Mouse (Mus musculus) lung, embryonic 14.5 days (tissue): ENCODE measurements around the gene Lgals2. TPM values are rescaled to one million over a fixed set of nuclear protein-coding genes. Genes with fewer than 3 reads are reported as not detected.
A peak's percentile ranks its signal among the peaks of the same experiment; 100 is the strongest.

Experiments used
- ATAC-seq: fragments of 200-750 bp; cut with Nextera tagmentation; 2 replicates; pipeline ENCODE4 v1.8.0; 2017; ENCODE audit warnings: mild to moderate bottlenecking, moderate TSS enrichment, moderate library complexity; ENCODE audit not compliant: insufficient read depth
- DNase-seq: peaks from one replicate; pipeline ENCODE4 v3.0.0-alpha.2; 2015
- H3K27ac ChIP-seq: fragments of 300-500 bp; sonication (generic); 2 replicates; pipeline ENCODE4 v1.5.1; 2014; ENCODE audit warnings: low read depth, mild to moderate bottlenecking, moderate library complexity
- H3K27me3 ChIP-seq: fragments of 300-500 bp; sonication (generic); 2 replicates; pipeline ENCODE4 v1.6.1; 2014; ENCODE audit warnings: low read length, control low read depth; ENCODE audit not compliant: insufficient read depth
- H3K36me3 ChIP-seq: fragments of 300-500 bp; sonication (generic); 2 replicates; pipeline ENCODE4 v1.6.1; 2014; ENCODE audit warnings: control low read depth; ENCODE audit not compliant: insufficient read depth
- H3K4me1 ChIP-seq: fragments of 300-500 bp; sonication (generic); 2 replicates; pipeline ENCODE4 v1.6.1; 2014; ENCODE audit warnings: antibody characterized with exemption, control low read depth; ENCODE audit not compliant: insufficient read depth
- H3K4me2 ChIP-seq: fragments of 300-500 bp; sonication (generic); 2 replicates; pipeline ENCODE4 v1.6.1; 2014; ENCODE audit warnings: mild to moderate bottlenecking
- H3K4me3 ChIP-seq: fragments of 300-500 bp; sonication (generic); 2 replicates; pipeline ENCODE4 v1.5.1; 2014; ENCODE audit warnings: low read depth, low read length
- H3K9ac ChIP-seq: fragments of 300-500 bp; sonication (generic); 2 replicates; pipeline ENCODE4 v1.6.1; 2014
- H3K9me3 ChIP-seq: fragments of 300-500 bp; sonication (generic); 2 replicates; pipeline ENCODE4 v1.6.1; 2016; ENCODE audit warnings: low read depth, low read length, control low read depth
- CTCF ChIP-seq: IDR thresholded peaks from 2 replicates; pipeline ENCODE4 v1.5.1; 2016; ENCODE audit warnings: antibody characterized with exemption, low read depth
- WGBS: fragments of 180-500 bp; shearing (Covaris S2); extraction: QIAGEN DNeasy Blood & Tissue Kit; methylation state at CpG from one replicate; pipeline ENCODE4 v1.1.7; 2014; 5-methylcytosine and 5-hydroxymethylcytosine counted together
- polyA plus RNA-seq: library from polyadenylated mRNA; unstranded; fragments of >200 nt; fragmentation: Nextera tagmentation; extraction: Ambion mirVana; gene quantifications from 2 replicates; pipeline ENCODE4 v1.2.1, GENCODE M21; 2014

Lgals2 gene
- polyA plus RNA-seq, 1 experiment from 2014 or later: 0.34 TPM

- no peak for TF ChIP-seq CTCF
- Histone ChIP-seq H3K9ac (peak overlapping the region; percentile 50), H3K4me1 (peaks cover 28% of the 10 kb centered on the region), H3K27ac (peak overlapping the region; percentile 98), H3K27me3 (no peaks in the 10 kb centered on the region), H3K9me3 (no peaks in the 10 kb centered on the region), H3K4me2 (peak overlapping the region; percentile 75), H3K36me3 (peaks cover 49% of the 10 kb centered on the region), H3K4me3 (peak overlapping the region; percentile 67)
- DNase-seq: peak; percentile 55
- WGBS: 37% methylated on average over 11 of the region's 11 CpGs
- no peak for ATAC-seq
These were observed 10.0 kb downstream of the Lgals2 start for GRCm38 (mm10) chr15:78845321-78845720.

- peak; percentile 22; the same call in 1 of the 2 replicates for ATAC-seq
- 17% methylated on average over 9 of the region's 9 CpGs for WGBS
- Histone ChIP-seq H3K4me2 (peak overlapping the region; percentile 75), H3K36me3 (peaks cover 44% of the 10 kb centered on the region), H3K4me1 (peaks cover 28% of the 10 kb centered on the region), H3K9me3 (no peaks in the 10 kb centered on the region), H3K27me3 (no peaks in the 10 kb centered on the region), H3K4me3 (peak overlapping the region; percentile 67), H3K27ac (peak overlapping the region; percentile 98), H3K9ac (peak overlapping the region; percentile 97)
- TF ChIP-seq CTCF: peak; percentile 30; the same call in 1 of the 2 replicates
- DNase-seq: peak; percentile 85
These were observed 10.5 kb downstream of the Lgals2 start for GRCm38 (mm10) chr15:78844791-78845190.

GRCm38 (mm10) chr15:78843581-78844469 is 11.5 kb downstream of the Lgals2 start:
- Histone ChIP-seq H3K4me1 (peaks cover 28% of the 10 kb centered on the region), H3K27ac (peak overlapping the region; percentile 98), H3K4me3 (peak overlapping the region; percentile 67), H3K4me2 (peak overlapping the region; percentile 75), H3K36me3 (peaks cover 34% of the 10 kb centered on the region), H3K9me3 (no peaks in the 10 kb centered on the region), H3K27me3 (no peaks in the 10 kb centered on the region), H3K9ac (peak overlapping the region; percentile 97)
- peak; percentile 37 for TF ChIP-seq CTCF
- DNase-seq: peak; percentile 71
- 24% methylated on average over 21 of the region's 21 CpGs for WGBS
- no peak for ATAC-seq

- WGBS: under 1% methylated on average over 73 of the region's 86 CpGs
- no peaks in the 10 kb centered on the region for H3K27me3 ChIP-seq
- peaks cover 28% of the 10 kb centered on the region for H3K4me1 ChIP-seq
- TF ChIP-seq CTCF: peak; percentile 12; the same call in 1 of the 2 replicates
- peaks cover 22% of the 10 kb centered on the region for H3K36me3 ChIP-seq
- no peaks in the 10 kb centered on the region for H3K9me3 ChIP-seq
- ATAC-seq (peak; percentile 85), DNase-seq (peak; percentile 88)
- peak within 1 kb of the TSS; percentile 67 for H3K4me3 ChIP-seq
- peak within 1 kb of the TSS; percentile 98 for H3K27ac ChIP-seq
- H3K4me2 ChIP-seq: peak within 1 kb of the TSS; percentile 75
- H3K9ac ChIP-seq: peak within 1 kb of the TSS; percentile 97
These were observed 12.8 kb downstream of the Lgals2 start, which contains the start of gene Cdc42ep1 for GRCm38 (mm10) chr15:78842371-78843163. TSS of gene Cdc42ep1 (plus strand) at chr15:78842624.

GRCm38 (mm10) chr15:78841161-78841790 is 14.1 kb downstream of the Lgals2 start:
- WGBS: 51% methylated on average over 6 of the region's 6 CpGs
- Histone ChIP-seq H3K36me3 (peaks cover 12% of the 10 kb centered on the region), H3K9ac (peak overlapping the region; percentile 7; the same call in 1 of the 2 replicates), H3K4me3 (no peak overlapping the region), H3K4me1 (peaks cover 32% of the 10 kb centered on the region), H3K4me2 (no peak overlapping the region; the same call in 1 of the 2 replicates), H3K9me3 (no peaks in the 10 kb centered on the region), H3K27ac (peak overlapping the region; percentile 62), H3K27me3 (no peaks in the 10 kb centered on the region)
- no peak for TF ChIP-seq CTCF
- DNase-seq (no peak), ATAC-seq (no peak)

GRCm38 (mm10) chr15:78840751-78841150 is 14.6 kb downstream of the Lgals2 start:
- WGBS: 63% methylated on average over 11 of the region's 11 CpGs
- H3K36me3 ChIP-seq: peaks cover 6% of the 10 kb centered on the region
- H3K27me3 ChIP-seq: no peaks in the 10 kb centered on the region
- no peak overlapping the region for H3K4me2 ChIP-seq
- H3K27ac ChIP-seq: peak overlapping the region; percentile 47; the same call in 1 of the 2 replicates
- H3K9me3 ChIP-seq: no peaks in the 10 kb centered on the region
- no peak overlapping the region for H3K9ac ChIP-seq
- peaks cover 33% of the 10 kb centered on the region for H3K4me1 ChIP-seq
- no peak for ATAC-seq
- no peak for DNase-seq
- no peak overlapping the region for H3K4me3 ChIP-seq
- TF ChIP-seq CTCF: no peak
